Mouse (Mus musculus) neutrophil, adult 59 days (primary cell): Measurements from ENCODE around the gene Olfr702. TPM values are rescaled to one million over a fixed set of nuclear protein-coding genes. Genes with fewer than 3 reads are reported as not detected.

ENCODE experiments used
- total RNA-seq, 2 experiments: library from RNA; stranded (reverse); gene quantifications; 1 replicate in 1 of 2; 2 replicates in 1 of 2; pipeline ENCODE4 v1.2.4; 2023

Gene Olfr702
- total RNA-seq = not detected

DNA sequence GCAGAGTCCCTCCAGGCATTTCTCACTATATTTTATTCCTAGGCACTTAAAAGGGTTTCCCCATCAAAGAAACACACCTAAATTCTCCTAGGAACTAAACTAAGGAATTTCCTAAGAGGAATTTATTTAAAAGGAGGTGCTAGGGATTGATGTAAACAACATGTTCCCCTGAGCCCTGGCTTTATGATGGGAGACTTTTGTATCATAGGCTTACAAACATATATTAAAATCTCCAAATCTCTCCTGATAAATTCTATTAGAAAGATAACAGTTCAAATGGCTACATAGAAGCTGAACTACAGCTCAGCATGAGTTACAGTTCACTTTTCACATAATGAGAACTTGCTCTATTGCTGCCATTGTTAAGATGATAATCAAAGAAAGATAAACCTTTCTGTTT is at the start of gene Olfr702:
Gene Olfr702, minus strand, starts transcription at position 101 of the 400 bp plus-strand sequence.

DNA sequence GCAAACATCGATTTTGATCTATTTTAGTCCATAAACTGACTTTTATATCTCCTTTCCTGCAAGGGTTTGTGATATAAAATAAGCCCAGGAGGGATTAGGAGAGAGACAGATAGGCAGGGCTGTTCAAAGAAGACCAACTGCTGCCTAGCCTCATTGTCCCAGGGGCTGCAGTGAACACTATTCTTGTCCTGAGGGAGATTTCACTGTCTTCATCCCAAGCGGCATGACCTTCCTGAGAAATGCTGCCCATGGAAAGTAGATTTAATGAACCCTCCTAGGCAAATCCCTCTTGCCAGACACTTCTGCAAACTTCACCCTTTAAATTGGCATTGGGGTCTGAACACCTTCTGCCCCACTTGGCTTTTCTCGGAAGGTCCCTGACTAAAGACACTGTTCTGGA is 43.1 kb upstream of the Olfr702 start, which contains the start of gene Olfr705:
Gene Olfr705, minus strand, starts transcription at position 101 of the 400 bp plus-strand sequence.

DNA sequence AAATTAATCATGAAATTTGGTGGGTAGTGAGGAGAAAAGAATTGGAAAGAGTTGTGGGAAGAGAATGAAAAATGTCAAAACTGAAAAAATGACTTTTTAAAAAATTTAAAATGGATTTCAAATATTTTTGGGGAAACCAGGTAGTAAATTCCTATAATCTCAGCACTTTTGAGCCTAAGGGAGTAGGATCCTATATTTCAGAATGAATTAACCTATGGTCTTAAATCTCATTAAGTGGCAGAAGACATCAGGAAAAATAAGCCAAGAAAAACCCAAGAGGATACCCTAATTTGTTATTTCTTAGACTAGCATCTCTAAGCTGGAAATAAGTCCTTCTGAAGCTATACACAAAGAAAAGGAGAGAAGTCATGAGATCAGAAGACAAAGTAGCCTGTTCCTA is 29.2 kb upstream of the Olfr702 start, which contains the start of gene Olfr704:
Gene Olfr704, plus strand, starts transcription at position 301 of the 400 bp plus-strand sequence.

DNA sequence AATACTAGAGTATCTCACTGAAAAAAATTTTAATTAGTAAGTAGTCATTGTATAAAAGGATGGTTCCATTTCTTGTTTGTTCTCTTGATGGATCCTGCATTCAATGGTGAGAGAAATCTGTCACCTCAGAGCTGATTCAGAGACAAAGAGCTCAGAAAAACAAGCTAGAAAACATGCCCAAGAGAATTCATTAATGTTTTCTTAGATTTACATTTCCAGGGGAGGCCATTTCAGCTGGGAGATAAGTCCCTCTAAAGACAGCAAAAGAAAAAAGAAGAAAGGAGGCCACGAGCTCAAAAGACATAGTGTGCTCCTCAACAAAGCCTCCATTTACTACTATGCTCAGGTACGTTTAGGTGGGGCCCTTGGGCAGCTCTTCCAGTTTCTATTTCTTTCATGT is 9.4 kb upstream of the Olfr702 start, which contains the start of gene Olfr703:
Gene Olfr703, plus strand, starts transcription at position 301 of the 400 bp plus-strand sequence.

DNA sequence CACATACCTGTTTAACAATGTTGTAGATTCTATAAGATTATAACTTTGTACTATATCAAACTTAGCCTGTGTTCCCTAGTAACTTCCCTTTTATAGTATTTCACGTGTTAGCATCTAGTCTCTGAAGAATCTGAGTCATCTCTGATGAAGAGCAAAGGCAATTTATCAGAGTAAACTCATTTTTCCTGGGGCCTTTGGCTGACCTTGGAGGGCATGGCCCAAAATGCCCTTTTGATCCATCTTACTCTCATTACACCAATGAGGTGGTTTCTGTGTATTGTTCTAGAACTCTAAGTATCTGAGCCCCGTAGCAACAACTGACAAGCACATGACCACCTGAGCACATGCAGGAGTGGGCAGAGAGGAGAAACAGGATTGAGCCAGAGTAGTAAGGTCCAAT is 19.9 kb downstream of the Olfr702 start, which contains the start of gene Olfr701:
Gene Olfr701, plus strand, starts transcription at position 301 of the 400 bp plus-strand sequence.

DNA sequence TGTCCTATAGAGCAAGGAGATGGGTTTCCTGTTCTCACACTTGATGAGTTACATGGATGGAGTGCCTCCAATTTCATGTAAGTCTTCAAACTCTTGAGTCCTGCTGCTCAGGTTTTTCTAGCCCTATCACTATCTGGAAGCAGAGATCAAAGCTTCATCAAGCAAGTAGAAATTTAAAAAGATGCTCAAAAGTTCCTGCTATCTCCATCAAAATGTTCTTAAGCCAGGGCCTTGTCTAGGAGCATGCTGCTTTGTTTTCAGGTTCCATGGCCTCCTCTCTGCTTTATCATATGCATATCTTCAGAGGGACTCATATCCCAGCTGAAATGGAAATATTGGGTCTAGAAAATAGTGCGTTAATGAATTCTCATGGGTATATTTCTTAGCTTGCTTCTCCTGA is 25.0 kb downstream of the Olfr702 start, which contains the start of gene Olfr700:
Gene Olfr700, minus strand, starts transcription at position 101 of the 400 bp plus-strand sequence.

DNA sequence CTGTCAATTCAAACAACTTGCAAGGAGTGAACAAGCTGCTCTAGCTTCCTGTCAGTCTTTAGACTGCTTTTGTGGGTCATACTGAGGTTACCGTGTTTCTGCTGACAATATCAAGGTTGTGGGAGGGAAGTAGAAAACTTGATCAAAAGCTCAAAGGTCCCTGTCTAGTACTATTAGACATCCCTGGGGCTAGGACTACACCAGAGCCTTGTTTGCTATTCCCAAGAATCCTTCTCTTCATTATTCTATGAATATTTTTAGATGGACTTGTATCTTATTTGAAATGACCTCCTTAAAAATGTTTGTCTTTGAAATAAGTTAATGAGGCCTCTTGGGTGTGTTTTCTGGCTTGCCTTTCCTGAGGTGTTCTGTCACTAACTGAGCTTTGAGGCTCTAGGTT is 40.6 kb downstream of the Olfr702 start, which contains the start of gene Olfr699:
Gene Olfr699, minus strand, starts transcription at position 101 of the 400 bp plus-strand sequence.

Other genes with a start within 250 kb of the Olfr702 start
- gene Olfr693, start 153.3 kb downstream of the Olfr702 start, total RNA-seq = not detected
- gene Olfr694, start 142.1 kb downstream of the Olfr702 start, total RNA-seq = not detected
- gene Olfr695, start 117.5 kb downstream of the Olfr702 start, total RNA-seq = not detected
- gene Olfr697, start 91.5 kb downstream of the Olfr702 start, total RNA-seq = not detected
- not detected for gene Olfr698, start 78.5 kb downstream of the Olfr702 start, total RNA-seq
- not detected for gene Olfr699, start 40.7 kb downstream of the Olfr702 start, total RNA-seq
- gene Olfr700, start 25.1 kb downstream of the Olfr702 start, total RNA-seq = not detected
- gene Olfr701, start 19.8 kb downstream of the Olfr702 start, total RNA-seq = not detected
- not detected for gene Olfr703, start 9.5 kb upstream of the Olfr702 start, total RNA-seq
- gene Olfr704, start 29.3 kb upstream of the Olfr702 start, total RNA-seq = not detected
- not detected for gene Olfr705, start 43.0 kb upstream of the Olfr702 start, total RNA-seq
- gene Olfr706, start 54.3 kb upstream of the Olfr702 start, total RNA-seq = not detected
- not detected for gene Olfr707, start 67.3 kb upstream of the Olfr702 start, total RNA-seq
- not detected for gene Olfr1532-ps1, start 74.1 kb upstream of the Olfr702 start, total RNA-seq
- gene Olfr709-ps1, start 98.3 kb upstream of the Olfr702 start, total RNA-seq = under 1 TPM; 0.07 to 0.22 TPM
- gene Olfr710, start 114.4 kb upstream of the Olfr702 start, total RNA-seq = not detected
- gene Olfr6, start 130.0 kb upstream of the Olfr702 start, total RNA-seq = not detected
- gene Olfr711, start 141.6 kb upstream of the Olfr702 start, total RNA-seq = not detected
- gene Olfr2, start 172.2 kb upstream of the Olfr702 start, total RNA-seq = not detected
- gene Olfr713, start 197.3 kb upstream of the Olfr702 start, total RNA-seq = not detected
- gene Olfr714, start 237.1 kb upstream of the Olfr702 start, total RNA-seq = not detected